Mouse (Mus musculus) hindbrain, embryonic 15.5 days (tissue): ENCODE results near the gene Fcf1. TPM values are rescaled to one million over a fixed set of nuclear protein-coding genes. Genes with fewer than 3 reads are reported as not detected.
A peak's percentile ranks its signal among the peaks of the same experiment; 100 is the strongest.

Experiments used
- ATAC-seq: fragments of 200-750 bp; cut with Nextera tagmentation; 2 replicates; pipeline ENCODE4 v1.8.0; 2017; ENCODE audit warnings: low read depth, moderate number of reproducible peaks, moderate TSS enrichment; ENCODE audit not compliant: low FRiP score
- H3K27ac ChIP-seq: fragments of 300-500 bp; sonication (generic); replicated peaks from 2 replicates; pipeline ENCODE4 v1.5.1; 2015; ENCODE audit warnings: mild to moderate bottlenecking, inconsistent platforms
- H3K27me3 ChIP-seq: fragments of 300-500 bp; sonication (generic); 2 replicates; pipeline ENCODE4 v1.6.1; 2015; ENCODE audit warnings: control low read depth, inconsistent platforms
- H3K36me3 ChIP-seq: fragments of 300-500 bp; sonication (generic); 2 replicates; pipeline ENCODE4 v1.6.1; 2015; ENCODE audit warnings: control low read depth, inconsistent platforms
- H3K4me1 ChIP-seq: fragments of 300-500 bp; sonication (generic); replicated peaks from 2 replicates; pipeline ENCODE4 v1.6.1; 2015; ENCODE audit warnings: control low read depth, inconsistent platforms
- H3K4me2 ChIP-seq: fragments of 300-500 bp; sonication (generic); 2 replicates; pipeline ENCODE4 v1.6.1; 2015; ENCODE audit warnings: moderate library complexity, mild to moderate bottlenecking, inconsistent platforms
- H3K4me3 ChIP-seq: fragments of 300-500 bp; sonication (generic); 2 replicates; pipeline ENCODE4 v1.5.1; 2015; ENCODE audit warnings: mild to moderate bottlenecking, inconsistent platforms
- H3K9ac ChIP-seq: fragments of 300-500 bp; sonication (generic); 2 replicates; pipeline ENCODE4 v1.6.1; 2015; ENCODE audit warnings: inconsistent platforms
- H3K9me3 ChIP-seq: fragments of 300-500 bp; sonication (generic); 2 replicates; pipeline ENCODE4 v1.6.1; 2016; ENCODE audit warnings: control low read depth, inconsistent platforms
- WGBS: fragments of 180-500 bp; shearing (Covaris S2); methylation state at CpG from one replicate; pipeline ENCODE4 v1.1.7; 2015; 5-methylcytosine and 5-hydroxymethylcytosine counted together
- polyA plus RNA-seq: library from polyadenylated mRNA; unstranded; fragments of >200 nt; fragmentation: Nextera tagmentation; extraction: Ambion mirVana; gene quantifications from 2 replicates; pipeline ENCODE4 v1.2.1, GENCODE M21; 2015

Fcf1 gene
- polyA plus RNA-seq, 1 experiment from 2014 or later, result 80.9 TPM

DNA sequence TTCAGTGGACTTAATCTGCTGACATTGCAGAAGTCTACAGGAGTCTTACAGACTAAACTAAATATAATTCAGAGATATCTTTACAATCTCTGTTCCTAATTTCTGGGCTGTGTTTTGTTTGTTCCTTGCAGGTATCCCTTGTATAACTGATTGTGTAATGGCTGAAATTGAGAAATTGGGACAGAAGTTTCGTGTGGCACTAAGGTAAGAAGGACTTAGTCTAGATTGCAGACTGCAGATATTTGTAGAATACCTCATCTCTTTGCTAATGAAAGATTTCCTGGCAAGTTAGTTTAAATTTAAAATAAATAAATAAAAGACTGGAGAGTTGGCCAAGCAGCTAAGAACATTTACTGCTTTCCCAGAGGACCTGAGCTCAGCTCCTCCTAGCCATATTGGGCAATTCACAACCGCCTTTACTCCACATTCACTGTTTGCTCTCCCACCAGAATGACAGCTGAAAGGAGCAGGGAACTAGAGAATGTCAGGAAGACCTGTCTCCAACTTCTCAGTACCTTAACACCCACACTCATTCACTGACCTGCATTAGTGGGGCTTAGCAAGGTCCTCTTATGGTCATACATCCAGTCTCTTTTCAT lies 8.7 kb downstream of the Fcf1 start:
- Histone ChIP-seq H3K9ac (no peak overlapping the region), H3K27ac (no peak overlapping the region), H3K36me3 (peaks cover 71% of the 10 kb centered on the region), H3K27me3 (no peaks in the 10 kb centered on the region), H3K4me2 (no peak overlapping the region), H3K4me1 (no peaks in the 10 kb centered on the region), H3K4me3 (no peak overlapping the region), H3K9me3 (no peaks in the 10 kb centered on the region)
- ATAC-seq, result no peak
- WGBS, result 92% methylated on average over 2 of the region's 2 CpGs

DNA sequence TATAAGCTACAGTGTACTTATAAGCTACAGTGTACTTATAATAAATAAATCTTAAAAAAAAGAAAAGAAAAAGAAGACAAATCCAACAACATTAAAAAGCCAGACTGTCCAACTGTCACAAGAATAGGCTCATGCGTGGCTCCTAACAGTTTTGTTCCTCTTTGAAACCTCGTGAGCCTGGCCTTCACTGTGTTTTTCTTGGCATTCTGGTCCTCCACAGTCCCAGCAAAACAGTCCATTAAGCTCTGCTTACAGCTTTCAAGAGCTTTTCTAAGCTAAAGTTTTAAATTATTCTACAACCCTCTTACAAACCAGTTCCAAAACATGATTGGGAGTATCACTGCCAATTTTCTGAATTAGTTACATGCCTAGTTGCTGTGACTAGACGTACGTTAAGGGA lies 18.8 kb downstream of the Fcf1 start:
- H3K27ac ChIP-seq, result no peak overlapping the region
- 0 out of 2 replicates have a peak, but pooled peaks cover 4% of the 10 kb centered on the region for H3K36me3 ChIP-seq
- no peak overlapping the region for H3K4me3 ChIP-seq
- no peak overlapping the region for H3K9ac ChIP-seq
- no peaks in the 10 kb centered on the region for H3K4me1 ChIP-seq
- WGBS, result 73% methylated on average over 4 of the region's 4 CpGs
- no peaks in the 10 kb centered on the region for H3K9me3 ChIP-seq
- no peaks in the 10 kb centered on the region for H3K27me3 ChIP-seq
- H3K4me2 ChIP-seq, result no peak overlapping the region
- no peak for ATAC-seq

DNA sequence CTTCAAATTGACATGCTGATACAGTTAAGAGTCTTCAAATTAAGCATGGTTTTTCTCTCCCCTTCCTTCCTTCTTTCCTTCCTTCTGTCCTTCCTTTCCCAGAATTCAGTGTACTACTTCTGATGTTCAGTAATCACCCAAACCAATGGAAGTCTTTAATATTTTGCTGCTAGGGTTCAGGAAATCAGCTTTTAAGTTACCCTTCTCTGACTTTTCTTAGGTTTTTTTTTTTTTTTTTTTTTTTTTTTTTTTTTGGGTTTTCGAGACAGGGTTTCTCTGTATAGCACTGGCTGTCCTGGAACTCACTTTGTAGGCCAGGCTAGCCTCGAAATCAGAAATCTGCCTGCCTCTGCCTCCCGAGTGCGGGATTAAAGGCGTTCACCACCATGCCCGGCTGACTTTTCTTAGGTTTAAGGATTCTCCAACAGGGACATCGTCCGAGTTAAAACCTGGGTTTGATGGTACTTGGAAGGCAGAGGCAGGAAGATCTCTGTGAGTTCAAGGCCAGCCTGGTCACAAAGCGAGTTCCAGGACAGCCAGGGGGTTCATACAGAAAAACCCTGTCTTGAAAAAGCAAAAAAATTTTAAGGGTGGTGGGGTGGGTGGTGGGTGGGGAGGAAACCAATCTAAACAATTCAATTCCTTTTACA lies 24.5 kb downstream of the Fcf1 start:
- ATAC-seq, result no peak
- Histone ChIP-seq H3K4me1 (peaks cover 24% of the 10 kb centered on the region), H3K36me3 (no peaks in the 10 kb centered on the region), H3K27ac (no peak overlapping the region), H3K9ac (peak overlapping the region; percentile 29; the same call in 1 of the 2 replicates), H3K4me3 (peak overlapping the region; percentile 98), H3K4me2 (peak overlapping the region; percentile 94), H3K27me3 (no peaks in the 10 kb centered on the region), H3K9me3 (no peaks in the 10 kb centered on the region)
- WGBS, result 93% methylated on average over 9 of the region's 9 CpGs

DNA sequence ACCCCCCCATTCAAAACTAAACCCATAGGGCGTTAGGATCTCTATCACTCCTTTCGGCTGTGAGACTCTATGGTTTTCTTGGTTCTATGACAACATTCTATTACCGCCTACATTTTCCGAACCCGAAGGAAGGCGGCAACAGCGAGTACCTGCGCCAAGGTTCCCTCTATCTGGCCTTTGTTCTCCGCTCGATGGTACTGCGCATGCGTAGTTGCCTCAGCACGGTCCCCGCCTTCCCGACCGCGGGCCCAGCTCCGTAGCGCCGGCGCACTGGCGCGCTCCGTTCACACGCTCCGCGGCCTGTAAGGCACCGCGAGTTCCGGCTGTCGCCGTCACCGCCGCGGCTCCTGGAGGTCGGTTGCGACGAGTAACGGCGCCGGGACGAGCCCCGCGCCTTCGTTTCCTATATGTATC lies 25.4 kb downstream of the Fcf1 start, which contains the start of gene Ylpm1:
Gene Ylpm1 (plus strand): TSS at position 239 of the 414 bp plus-strand sequence.
- peak within 1 kb of the TSS; percentile 98 for H3K4me3 ChIP-seq
- H3K9ac ChIP-seq, result peak within 1 kb of the TSS; percentile 97

DNA sequence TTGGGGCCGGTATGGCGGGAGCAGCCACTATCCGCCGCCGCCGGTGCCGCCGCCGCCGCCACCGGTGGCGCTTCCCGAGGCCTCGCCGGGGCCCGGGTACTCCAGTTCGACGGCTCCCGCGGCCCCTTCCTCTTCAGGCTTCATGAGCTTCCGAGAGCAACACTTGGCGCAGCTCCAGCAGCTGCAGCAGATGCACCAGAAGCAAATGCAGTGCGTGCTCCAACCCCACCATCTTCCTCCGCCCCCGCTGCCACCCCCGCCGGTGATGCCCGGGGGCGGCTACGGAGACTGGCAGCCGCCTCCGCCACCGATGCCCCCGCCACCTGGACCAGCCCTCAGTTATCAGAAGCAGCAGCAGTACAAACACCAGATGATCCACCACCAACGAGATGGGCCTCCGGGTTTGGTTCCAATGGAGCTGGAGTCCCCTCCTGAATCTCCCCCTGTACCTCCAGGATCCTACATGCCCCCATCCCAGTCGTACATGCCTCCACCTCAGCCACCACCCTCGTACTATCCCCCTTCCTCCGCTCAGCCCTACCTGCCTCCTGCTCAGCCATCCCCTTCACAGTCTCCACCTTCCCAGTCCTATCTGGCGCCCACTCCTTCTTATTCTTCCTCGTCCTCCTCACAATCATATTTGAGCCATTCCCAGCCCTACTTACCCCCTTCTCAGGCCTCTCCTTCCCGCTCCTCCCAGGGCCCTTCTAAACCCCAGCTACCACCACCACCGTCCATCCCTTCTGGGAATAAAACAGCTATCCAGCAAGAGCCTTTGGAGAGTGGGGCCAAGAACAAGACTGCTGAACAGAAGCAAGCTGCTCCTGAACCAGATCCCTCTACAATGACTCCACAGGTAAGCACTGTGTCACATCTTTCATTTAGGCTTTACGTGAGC lies 26.1 kb downstream of the Fcf1 start:
- no peaks in the 10 kb centered on the region for H3K27me3 ChIP-seq
- ATAC-seq, result peak; percentile 69
- 2% methylated on average over 23 of the region's 44 CpGs for WGBS
- H3K4me1 ChIP-seq, result peaks cover 24% of the 10 kb centered on the region
- no peaks in the 10 kb centered on the region for H3K9me3 ChIP-seq
- peak overlapping the region; percentile 93 for H3K27ac ChIP-seq
- peak overlapping the region; percentile 94 for H3K4me2 ChIP-seq
- no peaks in the 10 kb centered on the region for H3K36me3 ChIP-seq
- H3K9ac ChIP-seq, result peak overlapping the region; percentile 97
- peak overlapping the region; percentile 98 for H3K4me3 ChIP-seq

More for the DNA sequence above, 25.4 kb downstream of the Fcf1 start, which contains the start of gene Ylpm1:
- WGBS, result under 1% methylated on average over 45 of the region's 45 CpGs
- Histone ChIP-seq H3K36me3 (no peaks in the 10 kb centered on the region), H3K9me3 (no peaks in the 10 kb centered on the region), H3K27me3 (no peaks in the 10 kb centered on the region), H3K27ac (peak within 1 kb of the TSS; percentile 93), H3K4me1 (peaks cover 24% of the 10 kb centered on the region), H3K4me2 (peak within 1 kb of the TSS; percentile 94)
- ATAC-seq, result peak; percentile 97

DNA sequence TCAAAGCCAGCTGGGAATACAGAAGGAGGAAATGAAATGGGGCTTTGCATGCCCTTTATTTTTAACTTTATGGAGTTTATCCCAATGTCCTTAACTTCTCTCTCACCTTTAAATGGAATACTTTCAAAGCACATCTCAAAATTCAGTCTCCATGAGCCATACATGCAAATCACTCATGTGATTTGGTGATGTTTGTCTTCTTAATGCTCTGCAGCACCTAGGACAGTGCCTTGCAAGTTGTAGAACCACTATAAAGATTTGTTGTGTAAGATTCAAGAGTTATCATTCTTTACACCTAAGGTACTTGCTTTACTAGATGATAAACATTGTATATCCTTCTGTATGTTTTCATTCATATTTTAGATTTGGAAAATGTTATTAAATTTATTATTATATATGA lies 28.4 kb downstream of the Fcf1 start:
- peaks cover 4% of the 10 kb centered on the region; the same call in 1 of the 2 replicates for H3K36me3 ChIP-seq
- peaks cover 24% of the 10 kb centered on the region for H3K4me1 ChIP-seq
- peak overlapping the region; percentile 94 for H3K4me2 ChIP-seq
- H3K9me3 ChIP-seq, result no peaks in the 10 kb centered on the region
- H3K9ac ChIP-seq, result peak overlapping the region; percentile 97; the same call in 1 of the 2 replicates
- H3K27me3 ChIP-seq, result no peaks in the 10 kb centered on the region
- H3K27ac ChIP-seq, result no peak overlapping the region
- H3K4me3 ChIP-seq, result peak overlapping the region; percentile 98
- ATAC-seq, result no peak

DNA sequence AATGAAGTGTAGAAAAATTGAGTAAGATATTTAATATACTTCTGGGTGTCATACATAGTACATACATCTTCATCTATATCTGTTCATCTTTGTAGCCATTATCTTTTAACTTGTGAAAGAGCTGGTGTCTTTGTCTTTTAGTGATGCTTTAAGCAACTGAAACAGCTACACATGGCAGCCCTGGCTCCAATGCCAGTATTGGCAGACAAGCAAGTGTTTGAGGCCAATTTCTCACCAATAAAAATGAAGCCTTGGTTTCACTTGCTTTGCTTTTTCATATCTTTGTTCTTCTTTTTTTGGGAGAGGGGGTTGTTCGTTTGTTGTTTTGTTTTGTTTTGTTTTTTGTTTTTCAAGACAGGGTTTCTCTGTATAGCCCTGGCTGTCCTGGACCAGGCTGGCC lies 35.5 kb downstream of the Fcf1 start:
- Histone ChIP-seq H3K9ac (no peak overlapping the region), H3K36me3 (peaks cover 9% of the 10 kb centered on the region; the same call in 1 of the 2 replicates), H3K27me3 (no peaks in the 10 kb centered on the region), H3K4me2 (no peak overlapping the region), H3K4me1 (no peaks in the 10 kb centered on the region), H3K9me3 (no peaks in the 10 kb centered on the region), H3K27ac (no peak overlapping the region), H3K4me3 (no peak overlapping the region)
- no peak for ATAC-seq
- 97% methylated on average over 1 of the region's 1 CpGs for WGBS

DNA sequence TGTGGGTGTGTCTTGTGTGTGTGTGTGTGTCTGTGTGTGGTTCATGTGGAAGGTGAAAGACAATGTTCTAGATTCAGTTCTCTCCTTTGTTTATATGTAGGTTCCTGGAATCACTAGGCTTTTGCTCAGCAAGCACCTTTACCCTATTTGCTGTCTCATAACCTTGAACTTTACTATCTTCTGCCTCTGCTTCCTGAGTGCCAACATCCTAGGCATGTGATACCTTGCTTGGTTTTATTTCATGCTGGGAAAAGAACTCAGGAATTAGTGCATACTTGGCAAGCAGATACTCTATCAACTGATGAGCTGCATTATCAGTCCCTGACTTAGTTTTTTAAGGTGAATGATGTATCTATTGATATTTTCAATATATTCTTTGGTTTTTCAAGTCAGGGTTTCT lies 36.3 kb downstream of the Fcf1 start:
- H3K36me3 ChIP-seq, result peaks cover 9% of the 10 kb centered on the region; the same call in 1 of the 2 replicates
- no peak for ATAC-seq

DNA sequence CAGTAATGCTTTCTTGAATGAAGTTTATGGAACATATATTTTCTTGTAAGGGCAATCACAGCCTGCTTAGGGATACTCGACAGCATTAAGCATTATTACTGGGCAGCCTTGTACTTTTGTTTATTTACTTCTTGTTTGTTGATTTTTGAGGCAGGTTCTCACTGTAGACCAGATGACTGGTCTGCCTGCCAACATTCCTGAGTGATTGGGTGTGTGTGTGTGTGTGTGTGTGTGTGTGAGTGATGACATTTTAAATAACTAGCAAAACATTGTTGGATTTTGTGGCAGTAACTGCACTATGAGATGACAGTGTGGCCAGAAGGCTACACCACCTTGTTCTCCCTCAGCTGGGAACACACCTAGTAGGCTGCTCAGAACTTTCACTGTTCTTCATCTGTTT lies 39.1 kb downstream of the Fcf1 start:
- no peaks in the 10 kb centered on the region for H3K27me3 ChIP-seq
- H3K9me3 ChIP-seq, result no peaks in the 10 kb centered on the region
- no peak overlapping the region for H3K4me2 ChIP-seq
- H3K4me3 ChIP-seq, result no peak overlapping the region
- no peak overlapping the region for H3K27ac ChIP-seq
- no peak for ATAC-seq
- H3K4me1 ChIP-seq, result no peaks in the 10 kb centered on the region
- peaks cover 25% of the 10 kb centered on the region for H3K36me3 ChIP-seq
- H3K9ac ChIP-seq, result no peak overlapping the region
- WGBS, result 86% methylated on average over 1 of the region's 1 CpGs

More for the DNA sequence above, 36.3 kb downstream of the Fcf1 start:
- Histone ChIP-seq H3K4me2 (no peak overlapping the region), H3K27me3 (no peaks in the 10 kb centered on the region), H3K27ac (no peak overlapping the region), H3K4me1 (no peaks in the 10 kb centered on the region), H3K4me3 (no peak overlapping the region), H3K9ac (no peak overlapping the region), H3K9me3 (no peaks in the 10 kb centered on the region)

DNA sequence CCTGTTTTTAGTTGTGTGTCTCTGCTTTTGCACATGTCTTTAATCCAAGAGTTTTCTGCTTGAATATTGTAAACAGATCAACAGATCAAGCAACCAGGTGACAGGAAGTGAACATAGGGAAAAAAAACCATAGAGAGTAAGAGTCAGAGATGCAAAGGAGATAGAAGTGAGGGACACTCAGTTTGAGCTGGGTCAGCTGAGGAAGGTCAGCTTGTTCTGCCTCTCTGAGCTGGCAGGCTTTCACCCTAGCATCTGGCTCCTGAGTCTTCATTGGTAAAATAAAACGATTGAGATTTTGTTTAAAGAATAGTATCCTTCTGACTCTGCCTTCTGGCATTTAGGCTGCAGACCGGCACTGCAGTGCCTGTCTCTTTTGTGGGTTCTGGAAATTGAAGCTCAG lies 39.8 kb downstream of the Fcf1 start:
- Histone ChIP-seq H3K9me3 (no peaks in the 10 kb centered on the region), H3K4me2 (no peak overlapping the region), H3K27ac (no peak overlapping the region), H3K4me3 (no peak overlapping the region), H3K9ac (no peak overlapping the region), H3K4me1 (no peaks in the 10 kb centered on the region), H3K36me3 (peaks cover 28% of the 10 kb centered on the region), H3K27me3 (no peaks in the 10 kb centered on the region)
- ATAC-seq, result no peak
- WGBS, result 88% methylated on average over 2 of the region's 2 CpGs

DNA sequence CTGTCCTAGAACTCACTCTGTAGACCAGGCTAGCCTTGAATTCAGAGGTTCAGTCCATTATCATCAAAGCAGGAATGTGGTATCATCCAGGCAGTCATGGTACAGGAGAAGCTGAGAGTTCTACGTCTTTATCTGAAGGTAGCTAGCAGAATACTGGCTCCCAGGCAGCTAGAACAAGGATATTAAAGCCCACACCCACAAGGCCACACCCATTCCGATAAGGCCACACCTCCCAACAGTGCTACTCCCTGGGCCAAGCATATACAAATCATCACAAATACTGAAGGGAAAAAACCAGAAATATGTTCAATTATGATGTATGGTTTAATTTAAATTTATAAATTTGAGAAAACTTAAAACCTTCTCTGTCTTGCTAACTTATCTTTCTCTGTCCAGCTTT lies 41.5 kb downstream of the Fcf1 start:
- no peak overlapping the region for H3K4me3 ChIP-seq
- no peaks in the 10 kb centered on the region for H3K9me3 ChIP-seq
- no peaks in the 10 kb centered on the region for H3K4me1 ChIP-seq
- peaks cover 39% of the 10 kb centered on the region for H3K36me3 ChIP-seq
- WGBS, result 94% methylated on average over 2 of the region's 2 CpGs
- H3K27ac ChIP-seq, result no peak overlapping the region
- no peak overlapping the region for H3K4me2 ChIP-seq
- ATAC-seq, result no peak
- no peak overlapping the region for H3K9ac ChIP-seq
- no peaks in the 10 kb centered on the region for H3K27me3 ChIP-seq

DNA sequence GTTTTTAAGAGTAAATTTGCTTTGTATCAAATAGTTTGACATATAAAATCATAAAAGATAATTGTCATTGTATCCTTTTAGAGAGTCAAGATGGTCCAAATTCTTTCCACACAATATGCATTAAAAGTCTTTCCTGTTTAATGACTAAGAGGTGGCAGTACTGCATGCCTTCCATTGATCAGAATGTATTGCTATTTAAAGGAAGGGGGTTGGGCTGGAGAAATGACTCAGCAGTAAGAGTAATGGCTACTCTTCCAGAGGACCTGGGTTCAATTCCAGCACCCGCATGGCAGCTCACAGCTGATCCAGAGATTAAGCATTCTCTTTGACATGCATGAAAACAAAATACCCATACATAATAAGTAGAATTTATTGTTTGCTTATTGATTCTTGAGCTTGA lies 51.4 kb downstream of the Fcf1 start:
- Histone ChIP-seq H3K27ac (no peak overlapping the region), H3K9me3 (no peaks in the 10 kb centered on the region), H3K4me2 (no peak overlapping the region), H3K27me3 (no peaks in the 10 kb centered on the region), H3K9ac (no peak overlapping the region), H3K36me3 (peaks cover under 1% of the 10 kb centered on the region; the same call in 1 of the 2 replicates), H3K4me1 (no peaks in the 10 kb centered on the region), H3K4me3 (no peak overlapping the region)
- 94% methylated on average over 1 of the region's 1 CpGs for WGBS
- ATAC-seq, result no peak
